Mouse (Mus musculus) forebrain, postnatal 0 days (tissue): ENCODE results near the gene Abcg4. TPM values are rescaled to one million over a fixed set of nuclear protein-coding genes. Genes with fewer than 3 reads are reported as not detected.
A peak's percentile ranks its signal among the peaks of the same experiment; 100 is the strongest.

ENCODE experiments used
- ATAC-seq: fragments of 200-750 bp; cut with Nextera tagmentation; 2 replicates; pipeline ENCODE4 v1.8.0; 2017; ENCODE audit warnings: mild to moderate bottlenecking, moderate library complexity
- DNase-seq: peaks from one replicate; pipeline ENCODE4 v3.0.0-alpha.2; 2015
- H3K27ac ChIP-seq: fragments of 300-500 bp; sonication (generic); 2 replicates; pipeline ENCODE4 v1.5.1; 2014; ENCODE audit warnings: low read depth, mild to moderate bottlenecking, antibody characterized with exemption, low read length, moderate library complexity, mixed read lengths
- H3K27me3 ChIP-seq: fragments of 300-500 bp; sonication (generic); 2 replicates; pipeline ENCODE4 v1.6.1; 2014; ENCODE audit warnings: mild to moderate bottlenecking, low read length, mixed read lengths; ENCODE audit not compliant: insufficient read depth
- H3K36me3 ChIP-seq: fragments of 300-500 bp; sonication (generic); 2 replicates; pipeline ENCODE4 v1.6.1; 2014; ENCODE audit warnings: mild to moderate bottlenecking, moderate library complexity; ENCODE audit not compliant: insufficient read depth
- H3K4me1 ChIP-seq: fragments of 300-500 bp; sonication (generic); 2 replicates; pipeline ENCODE4 v1.6.1; 2014; ENCODE audit warnings: antibody characterized with exemption; ENCODE audit not compliant: insufficient read depth
- H3K4me2 ChIP-seq: fragments of 300-500 bp; sonication (generic); 2 replicates; pipeline ENCODE4 v1.6.1; 2014; ENCODE audit warnings: low read depth, mild to moderate bottlenecking, moderate library complexity
- H3K4me3 ChIP-seq: fragments of 300-500 bp; sonication (generic); 2 replicates; pipeline ENCODE4 v1.5.1; 2014; ENCODE audit warnings: low read depth, low read length, mixed read lengths
- H3K9ac ChIP-seq: fragments of 300-500 bp; sonication (generic); 2 replicates; pipeline ENCODE4 v1.6.1; 2014; ENCODE audit warnings: mild to moderate bottlenecking
- H3K9me3 ChIP-seq: fragments of 300-500 bp; sonication (generic); 2 replicates; pipeline ENCODE4 v1.6.1; 2016; ENCODE audit warnings: low read length
- CTCF ChIP-seq: sonication (generic); IDR thresholded peaks from 2 replicates; pipeline ENCODE4 v1.5.1; 2016; ENCODE audit warnings: antibody characterized with exemption, control low read depth, low read depth
- WGBS: fragments of 180-500 bp; shearing (Covaris S2); extraction: QIAGEN DNeasy Blood & Tissue Kit; methylation state at CpG from one replicate; pipeline ENCODE4 v1.1.7; 2014; 5-methylcytosine and 5-hydroxymethylcytosine counted together
- microRNA-seq, 2 experiments: library from miRNA; unstranded; fragments of <30 nt; microRNA quantifications; one replicate each; pipeline ENCODE4; 2016
- polyA plus RNA-seq: library from polyadenylated mRNA; unstranded; fragments of >200 nt; fragmentation: Nextera tagmentation; extraction: Ambion mirVana; gene quantifications from 2 replicates; pipeline ENCODE4 v1.2.1, GENCODE M21; 2015
- total RNA-seq: library from RNA; depleted of rRNA; stranded (reverse); fragments of >200 nt; gene quantifications from 2 replicates; pipeline ENCODE4 v1.2.3, GENCODE M21; 2014; rRNA removed

The Abcg4 gene
- total and polyA plus RNA-seq, 2 experiments from 2014 or later: 20.4 to 45.2 TPM

- Histone ChIP-seq H3K27ac (no peak overlapping the region), H3K4me2 (peak overlapping the region; percentile 56), H3K4me1 (peaks cover 5% of the 10 kb centered on the region; the same call in 1 of the 2 replicates), H3K4me3 (no peak overlapping the region), H3K36me3 (no peaks in the 10 kb centered on the region), H3K9ac (no peak overlapping the region), H3K9me3 (no peaks in the 10 kb centered on the region), H3K27me3 (no peaks in the 10 kb centered on the region)
- no peak for TF ChIP-seq CTCF
- ATAC-seq: no peak
- no peak for DNase-seq
These were observed 56.8 kb downstream of the Abcg4 start for GRCm38 (mm10) chr9:44231609-44232008.

GRCm38 (mm10) chr9:44225993-44226392 lies 62.4 kb downstream of the Abcg4 start:
- no peaks in the 10 kb centered on the region for H3K27me3 ChIP-seq
- no peaks in the 10 kb centered on the region for H3K36me3 ChIP-seq
- ATAC-seq: no peak
- WGBS: 42% methylated on average over 6 of the region's 6 CpGs
- H3K4me2 ChIP-seq: no peak overlapping the region
- H3K4me3 ChIP-seq: no peak overlapping the region
- H3K4me1 ChIP-seq: no peaks in the 10 kb centered on the region
- no peak for TF ChIP-seq CTCF
- H3K27ac ChIP-seq: no peak overlapping the region
- no peak for DNase-seq
- no peaks in the 10 kb centered on the region for H3K9me3 ChIP-seq
- no peak overlapping the region for H3K9ac ChIP-seq

Small RNA genes lying within 50 kb of the gene (microRNA-seq; reads per million reads assigned to microRNA genes)
- 0 reads per million in 2 experiments for gene Gm44335

Other genes starting within 250 kb of the Abcg4 start
- 31.6 and 37.6 TPM in 2 replicates for gene Thy1, start 245.2 kb downstream of the Abcg4 start, total RNA-seq
- 18.4 and 23.2 TPM in 2 replicates for gene Thy1, start 245.2 kb downstream of the Abcg4 start, polyA plus RNA-seq
- gene Usp2, start 221.6 kb downstream of the Abcg4 start, total RNA-seq: 10.5 and 16.6 TPM in 2 replicates
- 14.9 and 20.2 TPM in 2 replicates for gene Usp2, start 221.6 kb downstream of the Abcg4 start, polyA plus RNA-seq
- 0.67 and 1.2 TPM in 2 replicates for gene Mfrp, start 186.9 kb downstream of the Abcg4 start, total RNA-seq
- 0.08 and 0.13 TPM in 2 replicates for gene Mfrp, start 186.9 kb downstream of the Abcg4 start, polyA plus RNA-seq
- 17.3 and 18.4 TPM in 2 replicates for gene C1qtnf5, start 181.4 kb downstream of the Abcg4 start, total RNA-seq
- gene C1qtnf5, start 181.4 kb downstream of the Abcg4 start, polyA plus RNA-seq: 8.7 and 9.3 TPM in 2 replicates
- 0.81 TPM in 1 of 2 replicates, not detected in the other for gene Gm49380, start 175.1 kb downstream of the Abcg4 start, total RNA-seq
- gene Gm49380, start 175.1 kb downstream of the Abcg4 start, polyA plus RNA-seq: 0.11 TPM in 1 of 2 replicates, not detected in the other
- 11.0 and 16.0 TPM in 2 replicates for gene Rnf26, start 175.1 kb downstream of the Abcg4 start, total RNA-seq
- 36.8 and 38.8 TPM in 2 replicates for gene Rnf26, start 175.1 kb downstream of the Abcg4 start, polyA plus RNA-seq
- gene Mcam, start 154.1 kb downstream of the Abcg4 start, total RNA-seq: 12.2 and 21.1 TPM in 2 replicates
- gene Mcam, start 154.1 kb downstream of the Abcg4 start, polyA plus RNA-seq: 5.0 and 6.0 TPM in 2 replicates
- 16.0 and 24.4 TPM in 2 replicates for gene Cbl, start 54.6 kb downstream of the Abcg4 start, total RNA-seq
- 6.8 and 14.4 TPM in 2 replicates for gene Cbl, start 54.6 kb downstream of the Abcg4 start, polyA plus RNA-seq
- 3.5 and 7.8 TPM in 2 replicates for gene Ccdc153, start 47.9 kb downstream of the Abcg4 start, total RNA-seq
- 5.0 and 7.0 TPM in 2 replicates for gene Ccdc153, start 47.9 kb downstream of the Abcg4 start, polyA plus RNA-seq
- 0.33 and 1.0 TPM in 2 replicates for gene Pdzd3, start 37.1 kb downstream of the Abcg4 start, total RNA-seq
- 0.43 and 1.0 TPM in 2 replicates for gene Pdzd3, start 37.1 kb downstream of the Abcg4 start, polyA plus RNA-seq
- gene Nlrx1, start 20.0 kb downstream of the Abcg4 start, total RNA-seq: 5.8 and 5.9 TPM in 2 replicates
- gene Nlrx1, start 20.0 kb downstream of the Abcg4 start, polyA plus RNA-seq: 5.7 and 7.1 TPM in 2 replicates
- 24.4 and 29.5 TPM in 2 replicates for gene Hinfp, start 17.1 kb upstream of the Abcg4 start, total RNA-seq
- 10.7 and 14.2 TPM in 2 replicates for gene Hinfp, start 17.1 kb upstream of the Abcg4 start, polyA plus RNA-seq
- gene C2cd2l, start 31.7 kb upstream of the Abcg4 start, total RNA-seq: 42.9 and 54.2 TPM in 2 replicates
- gene C2cd2l, start 31.7 kb upstream of the Abcg4 start, polyA plus RNA-seq: 26.2 and 33.2 TPM in 2 replicates
- gene Dpagt1, start 37.4 kb upstream of the Abcg4 start, total RNA-seq: 17.7 and 18.3 TPM in 2 replicates
- gene Dpagt1, start 37.4 kb upstream of the Abcg4 start, polyA plus RNA-seq: 30.1 and 30.6 TPM in 2 replicates
- gene H2afx, start 46.1 kb upstream of the Abcg4 start, total RNA-seq: 97.8 and 109 TPM in 2 replicates
- gene H2afx, start 46.1 kb upstream of the Abcg4 start, polyA plus RNA-seq: 143 and 149 TPM in 2 replicates
- 38.1 and 38.6 TPM in 2 replicates for gene Hmbs, start 55.6 kb upstream of the Abcg4 start, total RNA-seq
- gene Hmbs, start 55.6 kb upstream of the Abcg4 start, polyA plus RNA-seq: 53.3 and 55.0 TPM in 2 replicates
- 37.6 and 39.1 TPM in 2 replicates for gene Vps11, start 73.1 kb upstream of the Abcg4 start, total RNA-seq
- 36.2 and 39.9 TPM in 2 replicates for gene Vps11, start 73.1 kb upstream of the Abcg4 start, polyA plus RNA-seq
- gene Hyou1, start 90.9 kb upstream of the Abcg4 start, total RNA-seq: 51.8 and 59.0 TPM in 2 replicates
- gene Hyou1, start 90.9 kb upstream of the Abcg4 start, polyA plus RNA-seq: 14.0 and 17.4 TPM in 2 replicates
- gene Slc37a4, start 108.2 kb upstream of the Abcg4 start, total RNA-seq: 51.6 and 69.5 TPM in 2 replicates
- 32.3 and 39.4 TPM in 2 replicates for gene Slc37a4, start 108.2 kb upstream of the Abcg4 start, polyA plus RNA-seq
- 704 and 1,244 TPM in 2 replicates for gene Rps25, start 118.5 kb upstream of the Abcg4 start, total RNA-seq
- 1,723 and 2,412 TPM in 2 replicates for gene Rps25, start 118.5 kb upstream of the Abcg4 start, polyA plus RNA-seq
- 195 and 237 TPM in 2 replicates for gene Trappc4, start 119.0 kb upstream of the Abcg4 start, total RNA-seq
- gene Trappc4, start 119.0 kb upstream of the Abcg4 start, polyA plus RNA-seq: 369 and 397 TPM in 2 replicates
- 24.4 and 24.5 TPM in 2 replicates for gene Ccdc84, start 130.0 kb upstream of the Abcg4 start, total RNA-seq
- gene Ccdc84, start 130.0 kb upstream of the Abcg4 start, polyA plus RNA-seq: 20.1 and 25.2 TPM in 2 replicates
- not detected in 2 replicates for gene Foxr1, start 152.5 kb upstream of the Abcg4 start, total RNA-seq
- not detected in 2 replicates for gene Foxr1, start 152.5 kb upstream of the Abcg4 start, polyA plus RNA-seq
- gene Upk2, start 166.4 kb upstream of the Abcg4 start, total RNA-seq: not detected in 2 replicates
- gene Upk2, start 166.4 kb upstream of the Abcg4 start, polyA plus RNA-seq: not detected in 2 replicates
- gene Bcl9l, start 194.2 kb upstream of the Abcg4 start, total RNA-seq: 29.2 and 38.7 TPM in 2 replicates
- 9.3 and 13.0 TPM in 2 replicates for gene Bcl9l, start 194.2 kb upstream of the Abcg4 start, polyA plus RNA-seq